Mouse (Mus musculus) hindbrain, embryonic 14.5 days (tissue): ENCODE measurements around the gene Snd1. TPM values are rescaled to one million over a fixed set of nuclear protein-coding genes. Genes with fewer than 3 reads are reported as not detected.

Source experiments
- ATAC-seq: fragments of 200-750 bp; cut with Nextera tagmentation; 2 replicates; pipeline ENCODE4 v1.8.0; 2017; ENCODE audit warnings: moderate number of reproducible peaks, mild to moderate bottlenecking, moderate TSS enrichment, moderate library complexity; ENCODE audit not compliant: low FRiP score
- DNase-seq: peaks from one replicate; pipeline ENCODE4 v3.0.0-alpha.2; 2015; ENCODE audit warnings: low spot score
- H3K27ac ChIP-seq: fragments of 300-500 bp; sonication (generic); 2 replicates; pipeline ENCODE4 v1.5.1; 2014; ENCODE audit warnings: mild to moderate bottlenecking, moderate library complexity
- H3K27me3 ChIP-seq: fragments of 300-500 bp; sonication (generic); 2 replicates; pipeline ENCODE4 v1.6.1; 2014; ENCODE audit warnings: mild to moderate bottlenecking, low read length, mixed read lengths; ENCODE audit not compliant: control insufficient read depth, insufficient read depth
- H3K36me3 ChIP-seq: fragments of 300-500 bp; sonication (generic); replicated peaks from 2 replicates; pipeline ENCODE4 v1.6.1; 2014; ENCODE audit not compliant: control insufficient read depth, insufficient read depth
- H3K4me1 ChIP-seq: fragments of 300-500 bp; sonication (generic); replicated peaks from 2 replicates; pipeline ENCODE4 v1.6.1; 2014; ENCODE audit warnings: antibody characterized with exemption, low read length, mixed read lengths; ENCODE audit not compliant: control insufficient read depth, insufficient read depth
- H3K4me2 ChIP-seq: fragments of 300-500 bp; sonication (generic); replicated peaks from 2 replicates; pipeline ENCODE4 v1.6.1; 2014; ENCODE audit warnings: mild to moderate bottlenecking, moderate library complexity
- H3K4me3 ChIP-seq: fragments of 300-500 bp; sonication (generic); replicated peaks from 2 replicates; pipeline ENCODE4 v1.5.1; 2014; ENCODE audit warnings: mild to moderate bottlenecking, low read length
- H3K9ac ChIP-seq: fragments of 300-500 bp; sonication (generic); 2 replicates; pipeline ENCODE4 v1.6.1; 2014
- H3K9me3 ChIP-seq: fragments of 300-500 bp; sonication (generic); 2 replicates; pipeline ENCODE4 v1.6.1; 2016; ENCODE audit warnings: low read length; ENCODE audit not compliant: control insufficient read depth
- WGBS: fragments of 180-500 bp; shearing (Covaris S2); extraction: QIAGEN DNeasy Blood & Tissue Kit; methylation state at CpG from one replicate; pipeline ENCODE4 v1.1.7; 2014; 5-methylcytosine and 5-hydroxymethylcytosine counted together
- polyA plus RNA-seq: library from polyadenylated mRNA; unstranded; fragments of >200 nt; fragmentation: Nextera tagmentation; extraction: Ambion mirVana; gene quantifications from 2 replicates; pipeline ENCODE4 v1.2.1, GENCODE M21; 2014

The Snd1 gene
- polyA plus RNA-seq, 1 experiment from 2014 or later: 79.1 TPM

- peaks cover 46% of the 10 kb centered on the region for H3K4me1 ChIP-seq
- no peak overlapping the region for H3K4me2 ChIP-seq
- no peak overlapping the region for H3K4me3 ChIP-seq
- H3K9me3 ChIP-seq: no peaks in the 10 kb centered on the region
- DNase-seq: no peak
- no peak for ATAC-seq
- no peaks in the 10 kb centered on the region for H3K27me3 ChIP-seq
- no peaks in the 10 kb centered on the region for H3K36me3 ChIP-seq
- no peak overlapping the region for H3K27ac ChIP-seq
- no peak overlapping the region for H3K9ac ChIP-seq
- WGBS: 94% methylated on average over 5 of the region's 5 CpGs
Measured at GRCm38 (mm10) chr6:28874759-28875158, 399.8 kb downstream of the Snd1 start.

GRCm38 (mm10) chr6:28875333-28875732 is 400.4 kb downstream of the Snd1 start:
- 74% methylated on average over 1 of the region's 1 CpGs for WGBS
- peaks cover 46% of the 10 kb centered on the region for H3K4me1 ChIP-seq
- DNase-seq: no peak
- no peak overlapping the region for H3K4me3 ChIP-seq
- H3K27me3 ChIP-seq: no peaks in the 10 kb centered on the region
- H3K36me3 ChIP-seq: no peaks in the 10 kb centered on the region
- H3K9ac ChIP-seq: no peak overlapping the region
- H3K9me3 ChIP-seq: no peaks in the 10 kb centered on the region
- H3K27ac ChIP-seq: no peak overlapping the region
- H3K4me2 ChIP-seq: no peak overlapping the region
- no peak for ATAC-seq

- H3K27me3 ChIP-seq: no peaks in the 10 kb centered on the region
- DNase-seq: no peak
- WGBS: 34% methylated on average over 3 of the region's 3 CpGs
- peak; percentile 11; the same call in 1 of the 2 replicates for ATAC-seq
- no peak overlapping the region for H3K4me2 ChIP-seq
- peaks cover 46% of the 10 kb centered on the region for H3K4me1 ChIP-seq
- no peaks in the 10 kb centered on the region for H3K9me3 ChIP-seq
- no peak overlapping the region for H3K27ac ChIP-seq
- no peaks in the 10 kb centered on the region for H3K36me3 ChIP-seq
- no peak overlapping the region for H3K9ac ChIP-seq
- H3K4me3 ChIP-seq: no peak overlapping the region
Measured at GRCm38 (mm10) chr6:28876492-28876891, 401.6 kb downstream of the Snd1 start.

- Histone ChIP-seq H3K4me1 (peaks cover 39% of the 10 kb centered on the region), H3K4me2 (no peak overlapping the region), H3K9me3 (no peaks in the 10 kb centered on the region), H3K27ac (peak overlapping the region; percentile 33; the same call in 1 of the 2 replicates), H3K4me3 (no peak overlapping the region), H3K36me3 (no peaks in the 10 kb centered on the region), H3K27me3 (no peaks in the 10 kb centered on the region), H3K9ac (no peak overlapping the region)
- DNase-seq: no peak
- ATAC-seq: peak; percentile 35
- WGBS: 20% methylated on average over 7 of the region's 7 CpGs
Measured at GRCm38 (mm10) chr6:28877945-28878666, 403.2 kb downstream of the Snd1 start.

GRCm38 (mm10) chr6:28879315-28879714 is 404.4 kb downstream of the Snd1 start:
- Histone ChIP-seq H3K27me3 (no peaks in the 10 kb centered on the region), H3K9ac (no peak overlapping the region), H3K27ac (no peak overlapping the region), H3K36me3 (no peaks in the 10 kb centered on the region), H3K4me1 (peaks cover 32% of the 10 kb centered on the region), H3K4me2 (no peak overlapping the region), H3K9me3 (no peaks in the 10 kb centered on the region), H3K4me3 (no peak overlapping the region)
- ATAC-seq (no peak), DNase-seq (no peak)
- 69% methylated on average over 8 of the region's 8 CpGs for WGBS

DNA sequence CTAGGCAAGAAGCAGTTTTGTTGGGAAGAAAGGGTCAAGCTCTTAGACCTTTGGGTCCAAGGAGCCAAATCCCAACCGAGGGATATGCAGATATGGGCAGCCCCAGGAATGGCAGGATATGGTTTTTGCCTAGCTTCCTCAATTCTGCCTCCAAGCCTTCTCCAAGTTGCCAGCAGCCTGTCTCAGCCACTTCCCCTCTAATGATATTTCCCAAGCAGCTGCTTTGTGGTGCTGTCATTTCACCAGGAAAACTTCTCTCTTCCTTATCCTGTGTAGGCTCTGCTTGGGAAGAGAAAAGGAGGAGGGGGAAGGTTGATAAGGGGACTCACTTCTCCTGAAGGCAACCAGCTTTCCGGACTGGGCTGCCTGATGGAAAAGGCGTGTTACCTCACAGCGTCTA is 406.0 kb downstream of the Snd1 start:
- ATAC-seq (no peak), DNase-seq (no peak)
- H3K9ac ChIP-seq: no peak overlapping the region
- no peak overlapping the region for H3K4me2 ChIP-seq
- H3K4me1 ChIP-seq: peaks cover 30% of the 10 kb centered on the region
- no peak overlapping the region for H3K4me3 ChIP-seq
- peaks cover 10% of the 10 kb centered on the region; the same call in 1 of the 2 replicates for H3K36me3 ChIP-seq
- H3K27ac ChIP-seq: no peak overlapping the region
- no peaks in the 10 kb centered on the region for H3K27me3 ChIP-seq
- H3K9me3 ChIP-seq: no peaks in the 10 kb centered on the region
- WGBS: 89% methylated on average over 4 of the region's 4 CpGs

DNA sequence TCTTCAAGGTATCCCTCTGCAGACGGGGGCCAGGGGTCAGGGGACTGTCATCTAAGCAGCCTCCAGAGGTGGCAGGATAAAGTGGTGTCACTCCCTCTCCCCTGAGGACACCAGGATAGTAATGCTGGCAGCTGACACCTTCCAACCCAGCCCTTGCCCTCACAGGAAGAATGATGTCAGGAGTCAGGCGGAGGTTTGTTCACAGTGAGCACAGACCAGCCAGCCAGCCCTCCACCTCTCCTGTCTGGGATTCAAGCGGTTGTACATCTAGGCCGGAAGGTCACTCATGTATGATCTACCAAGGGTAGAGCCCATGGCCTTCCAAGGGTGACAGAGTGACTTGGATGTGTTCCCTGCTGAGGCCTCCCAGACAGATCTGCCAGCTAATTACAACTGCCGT is 408.6 kb downstream of the Snd1 start:
- no peak for DNase-seq
- Histone ChIP-seq H3K9me3 (no peaks in the 10 kb centered on the region), H3K4me2 (no peak overlapping the region), H3K27ac (no peak overlapping the region), H3K9ac (no peak overlapping the region), H3K36me3 (peaks cover 17% of the 10 kb centered on the region), H3K4me1 (peaks cover 4% of the 10 kb centered on the region), H3K4me3 (no peak overlapping the region), H3K27me3 (no peaks in the 10 kb centered on the region)
- no peak for ATAC-seq
- 76% methylated on average over 5 of the region's 5 CpGs for WGBS

DNA sequence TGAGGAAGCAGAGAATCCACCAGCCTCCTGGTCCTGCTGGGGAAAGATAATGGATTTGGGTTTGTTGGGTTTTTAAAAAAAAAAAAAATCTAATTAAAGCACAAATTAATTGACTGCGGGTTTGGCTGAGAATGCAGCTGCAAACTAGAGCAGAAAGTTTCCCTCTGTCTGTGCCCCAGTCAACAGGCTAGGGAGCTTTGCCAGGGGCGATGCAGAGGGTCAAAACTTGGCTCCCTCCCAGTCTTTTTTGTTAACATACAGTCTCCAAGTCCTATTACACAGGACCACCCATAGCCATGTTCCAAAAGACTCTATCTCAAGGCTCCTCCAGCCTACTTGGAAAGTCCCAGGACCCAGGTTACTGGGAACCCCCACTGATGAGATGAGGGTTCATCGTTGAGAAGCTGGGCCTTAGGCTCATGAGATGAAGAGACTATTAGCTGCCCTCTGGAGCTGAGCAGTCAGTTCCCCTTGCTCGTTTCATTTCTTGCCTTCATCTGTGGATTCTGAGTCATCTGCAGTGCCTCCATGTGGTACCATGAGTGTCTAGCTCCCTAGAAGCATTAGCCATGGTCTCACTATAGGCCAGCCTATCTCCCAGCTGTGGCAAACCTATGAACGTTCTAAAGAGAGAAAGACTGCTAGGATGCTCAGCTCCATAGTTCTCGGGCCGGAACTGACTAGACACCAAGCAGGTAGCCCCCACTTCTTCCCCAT is 411.9 kb downstream of the Snd1 start:
- ATAC-seq: no peak
- DNase-seq: no peak
- WGBS: 83% methylated on average over 7 of the region's 7 CpGs

GRCm38 (mm10) chr6:28890426-28890825 is 415.5 kb downstream of the Snd1 start:
- Histone ChIP-seq H3K4me2 (no peak overlapping the region), H3K4me3 (no peak overlapping the region), H3K36me3 (peaks cover 12% of the 10 kb centered on the region), H3K9ac (no peak overlapping the region), H3K4me1 (peaks cover 28% of the 10 kb centered on the region), H3K27me3 (no peaks in the 10 kb centered on the region), H3K9me3 (no peaks in the 10 kb centered on the region), H3K27ac (no peak overlapping the region)
- ATAC-seq (peak; percentile 63), DNase-seq (peak; percentile 63)
- 49% methylated on average over 6 of the region's 6 CpGs for WGBS

More for the DNA sequence above, 411.9 kb downstream of the Snd1 start:
- Histone ChIP-seq H3K36me3 (peaks cover 22% of the 10 kb centered on the region), H3K4me3 (no peak overlapping the region), H3K9ac (no peak overlapping the region), H3K9me3 (no peaks in the 10 kb centered on the region), H3K4me1 (peaks cover 14% of the 10 kb centered on the region), H3K27ac (no peak overlapping the region), H3K27me3 (no peaks in the 10 kb centered on the region), H3K4me2 (no peak overlapping the region)
